Mouse (Mus musculus): ENCODE results near the gene 1700003E16Rik.
"Not testable (repeated sequence)": the region's sequence is repeated elsewhere in the genome, so short reads cannot be mapped to it uniquely, and the experiment has no call there.

Gene 1700003E16Rik

DNA sequence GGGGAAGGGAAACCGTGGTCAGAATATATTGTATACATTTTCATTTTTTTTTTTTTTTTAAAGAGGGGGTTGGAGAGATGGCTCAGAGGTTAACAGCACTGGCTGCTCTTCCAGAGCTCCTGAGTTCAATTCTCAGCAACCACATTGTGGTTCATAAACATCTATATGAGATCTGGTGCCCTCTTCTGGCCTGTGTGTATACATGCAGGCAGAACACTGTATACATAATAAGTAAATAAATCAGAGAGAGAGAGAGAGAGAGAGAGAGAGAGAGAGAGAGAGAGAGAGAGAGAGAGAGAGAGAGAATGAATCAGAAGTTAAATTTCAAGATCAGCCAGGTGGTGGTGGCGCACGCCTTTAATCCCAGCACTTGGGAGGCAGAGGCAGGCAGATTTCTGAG lies 3.3 kb downstream of the 1700003E16Rik start:
- in situ Hi-C loops (cut with MseI, MboI), result not testable (repeated sequence)

DNA sequence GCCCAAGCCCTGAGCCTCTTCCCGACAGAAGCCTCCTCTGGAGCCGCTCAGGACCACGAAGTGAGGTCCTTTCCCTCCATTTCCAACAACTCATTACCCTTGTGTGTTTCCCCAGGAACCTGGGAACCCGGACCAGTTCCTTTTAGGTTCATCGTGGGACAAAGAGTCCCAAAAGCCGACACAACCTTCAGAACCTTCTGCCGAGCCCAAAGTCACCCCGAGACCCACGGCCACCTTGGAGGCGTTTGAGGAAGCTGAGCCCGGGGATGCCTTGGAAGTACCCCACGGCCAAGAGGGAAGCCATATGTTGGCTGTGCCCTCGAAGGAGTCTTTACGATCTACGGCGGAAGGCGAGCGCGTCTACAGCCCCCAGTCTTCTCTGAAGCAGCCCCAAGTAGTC lies 5.2 kb downstream of the 1700003E16Rik start:
- in situ Hi-C loops (cut with MseI, MboI), result loop anchor here in 1 of 2 experiments (10.0 kb wide), 1 partner anchor 167 kb away; no protein-coding TSS in a partner anchor

DNA sequence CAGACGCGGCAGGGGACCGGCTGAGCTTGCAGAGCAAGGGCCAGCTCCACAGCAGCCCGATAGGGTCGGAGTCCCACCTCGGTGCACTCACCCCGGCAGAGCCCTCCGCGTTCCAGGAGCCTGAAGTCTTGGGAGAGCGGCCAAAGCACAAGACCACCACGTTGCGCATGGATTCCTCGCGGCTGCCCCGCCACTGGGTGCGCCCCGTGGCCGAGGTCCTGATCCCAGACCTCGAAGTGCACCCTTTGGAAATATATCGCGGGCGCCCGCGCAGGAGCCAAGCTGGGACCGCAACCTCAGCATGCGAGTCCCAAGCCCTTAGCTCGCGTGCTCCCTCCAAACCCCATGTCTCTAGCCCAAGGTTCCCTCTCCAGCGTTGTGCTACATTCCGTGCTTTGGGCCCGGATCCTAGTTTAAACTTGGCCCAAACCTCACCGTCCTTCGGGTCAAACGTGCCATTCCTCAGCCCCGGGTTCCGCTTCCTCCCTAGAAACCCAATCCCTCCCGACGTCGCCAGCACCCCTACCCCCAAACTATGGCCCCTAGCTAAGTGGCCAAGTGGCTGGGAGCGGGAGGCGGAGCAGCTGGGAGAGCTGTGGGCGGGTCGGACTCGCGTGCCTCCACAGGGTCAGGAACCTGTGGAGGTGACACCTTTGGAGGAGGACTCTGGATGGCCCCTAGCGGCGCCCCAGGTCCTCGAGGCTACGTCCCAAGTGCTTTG lies 5.9 kb downstream of the 1700003E16Rik start:
- in situ Hi-C loops (cut with MseI, MboI), result loop anchor here in 1 of 2 experiments (10.0 kb wide), 1 partner anchor 167 kb away; no protein-coding TSS in a partner anchor

DNA sequence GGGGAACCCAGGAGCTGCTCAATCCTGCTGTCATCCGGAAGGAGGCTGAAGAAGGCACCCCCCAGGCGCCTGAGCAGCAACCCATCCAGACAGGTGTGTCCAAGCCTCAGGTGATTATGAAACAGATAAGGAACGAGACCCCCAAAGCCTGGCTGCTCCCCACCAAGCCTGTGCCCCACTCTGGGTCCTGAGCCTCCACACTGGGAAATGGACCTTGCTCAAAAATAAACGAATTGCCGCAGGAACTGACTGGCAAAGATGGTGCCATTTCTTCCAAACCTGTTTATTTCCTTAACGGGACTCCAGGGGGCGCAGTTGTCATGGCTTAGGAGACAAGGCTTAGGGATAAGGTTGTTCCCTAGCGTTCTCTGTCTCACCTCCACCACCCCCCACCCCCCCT lies 6.5 kb downstream of the 1700003E16Rik start:
- in situ Hi-C loops (cut with MseI, MboI), result loop anchor here in 1 of 2 experiments (10.0 kb wide), 1 partner anchor 168 kb away; no protein-coding TSS in a partner anchor

DNA sequence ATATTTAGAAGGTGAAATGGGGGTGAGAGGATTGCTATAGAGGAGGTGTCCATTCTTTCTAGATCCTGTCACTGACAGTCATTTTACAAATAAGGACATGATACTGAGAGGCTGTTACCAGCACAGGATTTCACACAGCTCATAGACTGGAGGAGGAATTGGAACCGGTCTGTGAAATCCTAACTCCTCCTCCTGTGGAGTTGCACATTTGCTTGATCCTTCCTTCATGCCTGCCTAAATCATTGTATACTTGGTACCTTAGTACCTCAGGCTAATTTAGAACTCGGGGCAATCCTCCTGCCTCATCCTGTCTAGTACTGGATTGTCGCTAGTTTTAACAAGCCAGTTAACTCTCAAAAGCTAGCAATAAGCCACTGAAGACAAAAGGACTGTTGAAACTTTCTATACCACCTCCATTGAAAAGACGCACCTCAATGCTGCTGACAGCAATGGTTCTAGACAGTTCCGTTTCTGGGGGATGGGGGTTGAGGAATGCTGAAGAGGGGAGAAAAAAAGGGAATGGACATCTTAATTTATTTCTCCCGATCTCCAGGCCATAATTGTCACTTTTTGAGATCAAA lies 8.9 kb downstream of the 1700003E16Rik start:
- in situ Hi-C loops (cut with MseI, MboI), result loop anchor here (5.0 to 10.0 kb wide), 2 partner anchors 102 to 170 kb away; no protein-coding TSS in a partner anchor

DNA sequence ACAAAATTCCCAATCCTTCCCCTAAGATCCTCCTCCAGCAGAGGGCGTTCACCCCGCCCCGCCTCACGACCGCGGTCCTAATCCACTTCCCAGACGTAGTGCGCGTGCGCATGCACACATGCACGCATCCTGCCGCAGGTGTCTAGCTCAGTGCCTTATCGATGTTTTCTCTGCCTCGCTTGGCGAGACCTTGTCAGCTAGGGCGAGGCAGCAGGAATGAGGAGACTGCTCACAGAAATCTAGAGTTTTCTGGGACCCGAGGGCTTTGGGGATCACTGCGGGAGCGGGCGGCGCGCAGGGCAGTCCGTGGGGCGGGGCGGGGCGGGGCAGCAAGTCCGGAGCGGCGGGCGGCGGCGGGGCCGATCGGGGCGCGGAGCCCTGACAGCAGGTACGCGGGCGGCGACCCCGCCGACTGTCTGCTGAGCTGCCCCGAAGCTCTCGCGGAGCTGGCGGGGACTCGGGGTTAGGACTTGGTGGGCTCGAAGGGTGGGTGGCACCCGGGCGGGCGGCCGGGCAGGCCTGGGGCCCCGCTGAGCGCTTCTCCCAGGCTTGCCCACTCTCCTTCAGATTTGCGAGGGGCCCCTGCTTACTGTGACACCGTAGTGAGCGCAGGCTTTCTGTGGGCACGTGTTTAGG lies 9.5 kb downstream of the 1700003E16Rik start, which contains the start of gene Dctn1:
Gene Dctn1, plus strand, starts transcription at position 314 of the 636 bp plus-strand sequence.
- in situ Hi-C loops (cut with MseI, MboI), result loop anchor here (5.0 to 10.0 kb wide), 2 partner anchors 102 to 171 kb away; no protein-coding TSS in a partner anchor

DNA sequence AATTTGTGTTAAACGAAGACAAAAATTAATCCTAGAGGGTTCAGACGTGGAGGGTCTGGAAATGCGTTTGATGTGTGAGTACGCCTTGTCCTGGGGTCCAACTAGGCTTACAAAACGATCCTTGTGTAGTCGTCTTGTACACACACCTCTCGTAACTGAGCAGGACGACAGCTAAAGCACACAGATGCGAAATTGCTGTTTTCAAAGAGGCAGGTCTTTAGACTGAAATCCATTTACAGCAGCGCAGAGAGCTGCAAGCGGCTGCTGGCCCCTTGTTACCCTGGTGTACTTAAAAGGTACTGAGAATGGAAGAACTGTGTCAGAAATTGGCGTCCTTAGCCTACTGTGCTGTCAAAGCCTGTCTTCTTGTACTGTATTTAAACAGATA lies 10.0 kb downstream of the 1700003E16Rik start:
- in situ Hi-C loops (cut with MseI, MboI), result loop anchor here (5.0 to 10.0 kb wide), 2 partner anchors 101 to 171 kb away; no protein-coding TSS in a partner anchor

DNA sequence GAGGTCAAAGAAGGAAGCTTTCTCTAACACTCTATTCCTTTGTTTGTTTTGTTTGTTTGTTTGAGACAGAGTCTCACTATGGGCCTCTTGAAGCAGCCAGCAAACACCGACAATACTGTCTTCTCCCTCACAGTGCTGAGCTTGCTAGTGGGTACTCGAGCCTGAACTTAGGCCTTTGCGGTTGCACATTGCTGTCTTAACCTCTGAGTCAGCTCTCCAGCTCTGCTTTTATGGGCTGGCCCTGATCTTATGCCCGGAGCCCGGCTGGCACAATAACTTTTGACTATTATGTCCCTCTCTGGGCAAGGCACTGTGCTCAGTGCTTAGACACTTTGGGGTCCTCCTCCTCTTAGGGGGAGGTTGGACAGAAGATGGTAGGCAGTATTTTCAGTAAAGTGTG lies 13.7 kb downstream of the 1700003E16Rik start:
- in situ Hi-C loops (cut with MseI, MboI), result loop anchor here (5.0 to 10.0 kb wide), 2 partner anchors 97 to 175 kb away; no protein-coding TSS in a partner anchor

DNA sequence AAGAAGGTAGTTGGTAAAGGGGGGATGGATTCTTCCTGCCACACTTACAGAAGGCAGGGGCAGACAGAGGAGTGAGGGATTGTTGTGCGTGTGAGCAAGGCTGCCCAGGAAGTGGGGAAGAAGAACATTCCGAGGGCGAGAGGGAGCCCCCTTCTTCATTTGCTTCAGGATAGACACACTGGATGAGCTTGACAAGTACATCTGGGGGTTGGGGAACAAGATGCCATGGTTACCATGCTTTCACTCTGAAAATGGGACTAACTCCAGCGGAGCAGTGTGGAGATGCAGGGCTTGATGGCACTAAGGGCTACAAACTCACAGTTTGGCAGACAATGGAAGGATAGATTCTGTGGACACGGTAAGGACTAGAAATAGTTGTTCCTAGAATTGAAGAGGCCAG lies 14.9 kb downstream of the 1700003E16Rik start:
- in situ Hi-C loops (cut with MseI, MboI), result no loop called here

DNA sequence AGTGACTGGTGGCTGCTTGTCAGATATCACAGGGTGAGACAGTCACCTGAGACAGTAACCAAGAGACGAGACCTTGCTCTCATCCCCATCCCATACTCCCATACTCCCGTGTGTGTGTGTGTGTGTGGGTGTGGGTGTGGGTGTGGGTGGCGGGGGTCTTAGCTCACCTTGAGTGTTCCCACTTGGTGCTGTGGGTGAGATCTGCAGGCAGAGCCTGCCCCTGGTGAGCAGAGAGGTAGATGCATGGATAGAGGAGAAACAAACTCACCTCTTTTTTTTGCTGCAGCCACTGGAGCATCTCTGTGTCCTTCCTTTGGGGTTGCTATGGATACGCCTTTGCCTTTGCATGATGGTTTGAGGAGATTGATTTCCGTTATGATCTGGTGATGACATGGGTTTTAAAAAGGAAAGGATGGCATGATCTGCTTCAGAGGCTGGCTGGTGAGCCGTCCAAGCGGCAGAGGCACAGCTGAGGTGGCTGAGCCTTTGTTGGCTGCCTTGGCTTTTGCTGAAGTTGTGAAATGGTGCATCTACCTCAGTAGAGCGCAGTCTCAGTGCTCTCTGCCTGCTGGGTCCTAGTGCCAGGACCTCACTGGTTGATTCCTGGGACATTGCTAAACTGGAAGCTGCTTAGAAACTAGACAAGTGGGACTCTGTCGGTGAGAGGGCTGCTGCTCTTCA lies 16.2 kb downstream of the 1700003E16Rik start:
- in situ Hi-C loops (cut with MseI, MboI), result no loop called here

DNA sequence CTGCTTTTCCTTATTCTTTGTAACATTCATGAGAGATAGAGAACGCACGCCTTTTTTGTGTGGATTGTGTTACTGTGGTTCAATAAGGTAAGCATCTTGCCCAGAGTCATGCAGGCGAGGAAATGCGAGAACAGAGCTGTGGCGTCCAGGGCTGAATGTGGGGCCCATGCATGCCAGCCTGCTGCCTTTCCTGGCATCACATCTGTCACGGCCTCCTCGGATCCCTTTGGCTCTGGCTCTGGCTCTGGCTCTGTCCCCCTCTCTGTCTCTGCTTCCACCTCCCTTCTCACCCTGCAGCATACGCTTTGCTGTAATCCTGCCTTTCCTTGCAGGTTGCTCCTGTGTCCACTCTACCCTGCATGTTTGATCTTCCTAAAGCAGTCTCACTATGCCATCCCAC lies 19.8 kb downstream of the 1700003E16Rik start:
- in situ Hi-C loops (cut with MseI, MboI), result no loop called here

DNA sequence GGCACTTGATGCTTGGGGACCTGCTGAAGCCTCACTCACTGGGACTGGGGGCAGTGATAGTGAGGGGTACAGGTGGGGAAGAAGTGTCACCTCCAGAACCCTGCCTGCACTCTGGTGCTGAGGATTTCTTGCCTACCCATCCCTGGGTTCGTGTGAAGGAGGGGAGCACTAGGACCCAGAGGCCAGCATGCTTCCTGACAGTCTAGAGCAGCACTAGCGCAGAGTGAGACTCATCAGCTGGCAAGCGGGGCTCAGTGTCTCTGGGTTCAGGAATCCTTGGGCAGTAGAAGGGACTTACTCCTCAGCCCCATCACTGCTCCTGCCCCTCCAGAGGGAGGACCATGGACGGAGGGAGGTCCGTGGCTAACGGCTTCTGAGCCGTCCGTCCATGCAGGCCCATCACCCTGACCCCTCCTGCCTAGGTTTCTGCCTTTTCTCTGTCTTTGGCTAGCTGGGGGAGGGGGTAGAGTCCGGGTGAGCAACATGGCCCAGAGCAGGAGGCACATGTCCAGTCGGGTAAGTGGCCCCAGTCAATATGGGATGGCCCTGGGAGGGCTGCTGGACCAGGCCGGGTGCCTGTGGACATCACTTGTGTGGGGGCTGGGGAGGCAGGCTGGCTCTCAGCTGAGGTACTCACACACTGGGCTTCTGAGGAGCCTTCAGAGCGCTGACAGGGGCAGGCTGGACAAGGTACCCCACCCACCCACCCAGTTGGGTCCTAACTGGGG lies 23.4 kb downstream of the 1700003E16Rik start:
- in situ Hi-C loops (cut with MseI, MboI), result no loop called here

DNA sequence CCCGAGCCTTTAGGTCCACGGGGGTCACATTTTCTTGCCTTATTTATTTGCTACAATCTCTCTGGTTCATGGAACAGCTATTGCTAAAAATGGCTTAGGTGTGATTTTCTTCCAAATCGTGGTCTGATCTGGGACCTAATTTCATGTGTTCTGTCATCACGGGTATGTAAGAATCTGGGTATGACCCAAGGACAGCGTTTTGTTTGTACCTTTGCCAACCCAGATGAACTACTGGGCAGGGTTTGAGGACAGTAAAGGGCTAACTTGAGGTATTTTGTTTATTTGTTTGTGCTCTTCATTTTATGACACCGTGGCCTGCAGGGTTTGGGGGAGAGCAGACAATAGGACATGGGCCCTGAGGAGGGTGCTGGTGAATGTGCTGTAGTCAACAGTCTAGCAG lies 24.4 kb downstream of the 1700003E16Rik start:
- in situ Hi-C loops (cut with MseI, MboI), result no loop called here

DNA sequence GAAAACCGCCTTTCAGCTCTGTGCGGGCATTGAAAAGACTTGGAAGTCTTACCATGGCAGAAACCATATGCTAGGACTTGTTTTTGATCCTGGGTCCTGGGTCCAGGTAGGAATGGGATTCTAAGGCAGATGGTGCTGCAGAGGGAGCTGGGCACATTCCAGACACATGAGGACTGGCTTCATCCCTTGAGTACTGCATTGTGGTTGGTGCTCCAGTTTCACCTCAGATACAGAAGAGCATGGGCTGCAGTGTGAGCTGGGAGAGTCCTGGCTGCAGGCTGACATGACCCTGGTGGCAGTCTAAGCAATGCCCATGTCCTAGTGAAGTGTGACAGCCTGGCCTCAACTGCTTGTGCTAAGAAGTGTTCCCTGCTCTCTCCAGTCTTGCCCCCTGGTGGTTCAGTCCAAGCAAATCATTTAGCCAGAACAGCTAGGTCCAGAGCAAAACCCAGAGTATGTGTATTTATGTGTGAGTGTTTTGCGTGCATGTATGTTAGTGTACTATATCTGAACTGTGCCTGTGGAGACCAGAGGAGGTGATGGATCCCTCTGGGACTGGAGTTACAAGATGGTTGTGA lies 28.7 kb downstream of the 1700003E16Rik start:
- in situ Hi-C loops (cut with MseI, MboI), result no loop called here

DNA sequence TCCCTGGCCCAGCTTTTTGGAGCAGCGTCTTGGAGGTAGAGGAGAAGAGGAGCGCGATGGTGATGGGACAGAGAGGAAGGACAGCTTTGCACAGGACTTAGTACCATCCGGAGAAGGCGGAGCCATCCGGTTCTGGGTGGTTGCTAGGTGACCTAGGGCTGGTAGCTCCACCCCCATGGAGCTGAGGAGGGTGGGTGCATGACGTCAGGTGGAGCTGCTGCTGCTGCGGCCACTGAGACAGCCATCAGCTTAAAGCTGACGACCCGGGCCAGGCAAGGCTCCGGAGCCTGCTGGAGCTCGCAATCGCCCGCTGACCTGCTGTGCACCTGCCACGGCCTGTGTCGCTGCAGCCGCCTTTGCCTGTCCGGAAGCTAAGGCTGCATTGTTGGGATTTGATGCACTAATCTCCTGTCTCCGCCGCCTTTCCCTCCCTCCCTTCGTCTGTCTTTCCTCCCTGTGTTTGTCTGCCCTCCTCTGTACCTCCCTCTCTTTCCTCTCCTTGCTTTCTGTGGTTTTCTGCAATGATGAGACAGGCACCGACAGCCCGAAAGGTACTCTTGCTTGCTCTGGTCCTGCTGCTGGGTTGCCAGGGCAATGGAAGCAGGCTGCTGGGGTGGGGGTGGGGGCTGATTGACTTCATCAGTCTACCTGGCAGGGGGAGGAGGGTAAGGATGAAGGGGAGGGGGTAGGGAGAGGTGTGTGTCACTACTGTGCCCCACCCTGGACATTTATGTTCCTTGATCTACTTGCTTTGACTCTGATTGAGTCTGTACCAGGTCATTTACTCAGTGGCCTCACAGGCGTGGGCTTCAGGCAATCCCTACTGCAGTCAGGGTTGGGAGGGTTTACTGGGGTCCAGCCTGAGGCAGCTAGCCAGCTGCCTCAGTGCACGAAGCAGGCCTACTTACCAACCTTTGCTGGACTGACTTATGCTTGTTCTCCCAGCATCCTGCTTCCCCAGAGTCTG lies 30.0 kb downstream of the 1700003E16Rik start:
- in situ Hi-C loops (cut with MseI, MboI), result no loop called here

DNA sequence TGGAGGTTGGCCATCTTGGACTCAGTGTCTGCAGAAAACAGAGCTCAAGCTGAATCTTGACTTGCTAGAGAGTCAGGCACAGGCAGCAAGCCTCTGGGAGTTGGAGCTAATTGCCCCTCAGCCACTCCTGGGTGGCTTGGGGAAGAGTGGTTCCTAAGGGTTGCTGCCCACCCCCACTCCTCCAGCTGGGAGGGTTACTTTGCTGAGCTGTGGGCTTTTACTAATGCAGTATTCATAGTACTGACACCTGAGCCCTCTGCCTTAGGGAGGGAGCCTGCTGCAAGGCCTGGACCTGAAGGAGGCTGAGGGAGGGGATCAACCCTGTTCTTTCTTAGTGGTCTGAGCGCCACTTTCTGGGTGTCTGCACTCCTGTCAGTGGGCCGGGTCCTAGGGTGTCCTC lies 30.7 kb downstream of the 1700003E16Rik start:
- in situ Hi-C loops (cut with MseI, MboI), result no loop called here

DNA sequence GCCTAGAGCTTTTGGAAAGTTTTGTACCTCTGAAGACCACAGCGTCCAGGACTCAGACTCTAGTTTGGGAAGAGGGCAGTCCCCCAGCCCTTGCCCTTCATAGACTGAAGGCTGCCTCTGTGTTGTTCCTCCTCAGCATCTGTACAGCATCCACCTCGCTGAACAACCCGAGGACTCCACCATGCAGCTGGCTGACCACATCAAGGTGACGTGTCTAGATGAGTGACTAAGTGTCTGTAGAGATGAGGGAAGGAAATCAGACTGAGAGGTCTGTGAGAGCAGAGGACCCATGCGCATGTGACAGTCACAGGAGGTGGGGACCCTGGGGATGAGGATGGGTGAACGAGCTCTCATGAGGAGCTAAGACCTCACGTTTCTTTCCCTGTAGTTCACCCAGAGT lies 37.4 kb downstream of the 1700003E16Rik start:
- in situ Hi-C loops (cut with MseI, MboI), result no loop called here

DNA sequence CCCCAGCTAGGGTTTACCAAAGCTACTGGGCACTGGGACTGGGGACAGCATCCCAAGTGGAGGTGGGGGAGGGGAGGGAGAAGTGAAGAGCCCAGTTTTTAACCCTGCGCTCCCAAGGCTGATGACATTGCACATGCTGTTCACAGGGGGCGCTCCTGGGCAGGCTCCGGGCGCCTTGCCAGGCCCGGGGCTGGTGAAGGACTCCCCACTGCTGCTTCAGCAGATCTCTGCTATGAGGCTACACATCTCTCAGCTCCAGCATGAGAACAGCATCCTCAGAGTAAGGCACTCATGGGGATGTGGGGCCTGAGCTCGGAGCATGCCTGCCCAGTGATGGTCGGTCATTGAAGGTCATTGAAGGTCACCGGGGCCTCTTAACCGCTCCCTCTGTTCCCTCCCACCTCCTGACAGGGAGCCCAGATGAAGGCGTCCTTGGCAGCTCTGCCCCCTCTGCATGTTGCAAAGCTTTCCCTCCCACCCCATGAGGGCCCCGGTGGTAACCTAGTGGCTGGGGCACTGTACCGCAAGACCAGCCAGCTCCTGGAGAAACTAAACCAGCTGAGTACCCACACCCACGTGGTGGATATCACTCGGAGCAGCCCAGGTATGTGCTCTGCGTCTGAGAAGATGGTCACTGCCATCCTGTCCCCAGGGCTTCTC lies 41.3 kb downstream of the 1700003E16Rik start:
- in situ Hi-C loops (cut with MseI, MboI), result no loop called here

DNA sequence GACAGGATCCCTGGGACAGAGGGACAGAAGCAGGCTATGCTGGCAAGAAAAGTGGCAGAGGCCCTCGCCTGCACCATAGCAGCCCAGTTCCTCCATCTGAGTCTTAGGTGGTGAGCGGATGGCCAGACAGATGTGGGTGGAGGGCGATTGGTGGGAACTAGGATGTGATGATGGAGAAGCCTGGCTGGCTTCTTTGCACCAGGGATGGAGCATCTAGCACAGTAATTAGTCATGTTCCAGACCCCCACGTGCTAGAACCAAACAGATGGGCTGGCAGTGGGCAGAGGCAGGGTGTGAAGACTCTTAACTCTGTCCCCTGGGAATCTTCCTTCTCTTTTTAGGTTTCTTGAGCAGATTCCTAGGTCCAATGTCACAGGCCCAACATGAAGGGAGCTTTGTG lies 47.1 kb downstream of the 1700003E16Rik start:
- in situ Hi-C loops (cut with MseI, MboI), result no loop called here
